Mouse (Mus musculus) ES-E14 (cell line): ENCODE data around the gene Rpl4.

Experiments
- CHD2 ChIP-seq: IDR thresholded peaks from 2 replicates; pipeline ENCODE4 v1.6.1; 2014; ENCODE audit warnings: mild to moderate bottlenecking, low read depth, low read length, inconsistent platforms
- MAFK ChIP-seq: IDR thresholded peaks from 2 replicates; pipeline ENCODE4 v1.6.1; 2014; ENCODE audit warnings: mild to moderate bottlenecking, low read depth, low read length, inconsistent platforms; ENCODE audit not compliant: insufficient read depth

DNA sequence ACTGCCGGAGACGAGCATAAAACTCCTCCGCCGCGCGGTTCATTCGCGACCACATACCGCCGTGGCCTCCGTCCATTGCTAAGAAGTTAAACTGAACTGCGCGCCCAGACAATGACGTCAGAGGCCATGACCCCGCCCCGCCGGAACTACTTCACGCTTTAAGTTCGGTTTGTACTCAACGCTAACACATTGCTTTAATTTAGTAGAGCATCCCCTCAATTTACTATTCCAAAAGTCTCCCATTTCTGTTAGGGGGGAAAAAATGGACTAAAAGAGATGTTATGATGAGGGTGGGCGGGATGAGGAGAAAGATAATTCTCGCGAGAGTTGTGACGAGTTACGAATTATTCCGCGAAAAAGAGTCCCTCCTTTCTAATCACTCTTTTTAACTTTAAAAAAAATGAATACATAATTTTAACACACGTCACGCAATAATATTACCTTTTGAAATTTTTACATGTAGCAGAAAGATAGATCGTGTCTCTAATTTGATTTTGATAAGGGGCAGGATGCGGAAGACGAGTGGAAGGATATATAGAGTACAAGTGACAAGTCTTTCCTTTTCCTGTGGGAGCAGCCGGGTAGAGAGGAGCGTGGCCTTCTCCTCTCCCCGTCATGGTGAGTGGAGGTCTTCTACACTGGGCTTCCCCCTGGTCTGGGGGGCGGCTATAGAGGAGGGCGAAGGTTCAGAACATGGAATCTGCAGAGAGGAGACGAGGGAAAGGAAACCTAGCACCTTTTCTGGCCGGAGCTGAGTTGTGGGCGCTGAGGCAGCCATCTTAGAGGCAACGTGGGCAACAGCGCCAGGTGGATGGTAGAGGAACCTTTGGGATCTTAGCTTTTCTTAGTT lies at the start of gene Rpl4, which contains the start of gene Zwilch:
- TF ChIP-seq MAFK, result no peak
- peak; percentile 100 for TF ChIP-seq CHD2
